Mouse (Mus musculus): ENCODE data around the gene Cntnap5a.
A peak's percentile ranks its signal among the peaks of the same experiment; 100 is the strongest.

Cntnap5a gene

GRCm38 (mm10) chr1:115684518-115685368 is at the start of gene Cntnap5a:
Gene Cntnap5a (plus strand): TSS chr1:115684756.
- DNase-seq (ENCODE audit: low read depth, low spot score) = peak; percentile 8

GRCm38 (mm10) chr1:115646921-115647320 is 37.6 kb upstream of the Cntnap5a start:
- no peak for DNase-seq (ENCODE audit: low read depth, low spot score)

GRCm38 (mm10) chr1:115658343-115659064 is 26.1 kb upstream of the Cntnap5a start:
- DNase-seq (ENCODE audit: low read depth, low spot score) = no peak

- DNase-seq (ENCODE audit: low read depth, low spot score) = no peak
Observed at GRCm38 (mm10) chr1:115686494-115686893, 1.9 kb downstream of the Cntnap5a start.

GRCm38 (mm10) chr1:115699798-115700197 is 15.2 kb downstream of the Cntnap5a start:
- DNase-seq (ENCODE audit: low read depth, low spot score) = no peak

DNA sequence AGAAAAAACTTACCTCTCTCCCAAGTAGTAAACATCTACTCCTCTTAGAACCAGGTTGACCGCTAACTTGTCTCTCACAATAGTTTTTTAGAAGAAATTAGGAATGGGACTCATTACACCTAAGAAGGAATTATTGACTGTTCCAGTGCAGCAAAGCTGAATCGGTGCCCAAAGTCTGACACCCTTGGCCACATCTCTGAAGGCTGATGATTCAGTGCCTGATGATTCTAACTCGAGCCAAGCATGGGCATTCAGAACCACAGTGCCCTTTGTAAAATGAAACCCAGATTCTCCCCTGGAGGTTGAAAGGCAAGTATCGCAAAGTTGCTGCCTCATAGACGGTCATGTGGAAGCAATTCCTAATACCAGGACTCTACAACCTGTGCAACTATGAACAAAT is 58.0 kb downstream of the Cntnap5a start:
- no peak for DNase-seq (ENCODE audit: low read depth, low spot score)

DNA sequence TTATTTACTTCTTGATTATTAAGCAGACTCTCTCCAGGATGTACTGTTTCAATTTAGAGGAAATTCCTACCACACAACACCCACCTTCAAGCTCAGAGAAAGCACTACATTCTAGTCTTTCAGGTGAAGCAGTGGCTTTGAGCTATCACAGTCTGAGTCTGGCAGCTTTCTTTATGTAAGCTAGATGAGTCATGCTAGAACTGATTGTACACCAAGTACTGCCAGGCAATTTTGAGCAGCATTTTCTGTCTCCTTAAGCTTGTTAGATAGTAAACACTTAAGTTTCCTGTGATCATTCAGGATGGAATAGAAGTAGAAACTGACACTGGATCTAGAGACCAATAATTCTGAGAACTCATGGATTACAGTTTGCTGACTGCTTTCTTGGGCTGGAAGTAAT is 61.0 kb downstream of the Cntnap5a start:
- DNase-seq (ENCODE audit: low read depth, low spot score) = no peak

- no peak for DNase-seq (ENCODE audit: low read depth, low spot score)
Observed at GRCm38 (mm10) chr1:115784737-115785136, 100.2 kb downstream of the Cntnap5a start.

DNA sequence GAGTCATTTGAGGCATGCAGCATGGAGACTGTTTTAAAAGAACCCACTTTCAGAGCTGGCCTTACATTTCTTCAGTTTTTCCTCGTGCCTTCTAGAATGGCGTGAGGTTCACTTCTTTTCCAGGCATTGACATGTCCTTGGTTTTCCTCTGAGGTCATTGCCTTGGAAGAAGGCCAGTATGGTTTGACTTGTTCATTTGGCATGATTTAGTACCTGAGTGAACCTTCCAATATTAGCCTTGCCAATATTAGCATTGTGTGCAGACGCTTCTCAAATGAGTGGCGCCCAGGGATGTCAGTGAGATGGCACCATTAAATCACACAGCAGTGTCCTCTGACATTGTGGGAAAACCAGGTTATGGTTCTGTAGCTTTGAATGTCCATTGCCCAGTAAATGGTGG is 158.0 kb downstream of the Cntnap5a start:
- no peak for DNase-seq (ENCODE audit: low read depth, low spot score)

DNA sequence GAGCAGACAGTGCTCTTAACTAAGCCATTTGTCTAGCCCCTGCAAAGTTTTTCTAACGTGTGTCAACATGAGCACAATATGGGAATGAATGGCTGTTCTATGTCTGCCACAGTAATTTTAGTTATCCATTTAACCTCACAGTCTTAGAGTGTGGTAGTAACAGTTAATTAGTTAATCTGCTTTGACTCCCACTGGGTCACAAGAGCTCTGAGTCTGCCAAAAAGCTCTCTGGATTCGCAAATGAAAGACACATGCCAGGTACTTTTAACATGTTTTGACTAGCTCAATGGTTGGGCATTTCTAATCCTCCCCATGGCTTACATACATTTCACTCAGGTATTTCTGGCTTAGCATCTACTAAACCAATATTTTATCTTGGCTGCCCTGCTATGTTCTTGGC is 163.0 kb downstream of the Cntnap5a start:
- DNase-seq (ENCODE audit: low read depth, low spot score) = no peak

- DNase-seq (ENCODE audit: low read depth, low spot score) = no peak
Observed at GRCm38 (mm10) chr1:115852206-115852605, 167.7 kb downstream of the Cntnap5a start.

GRCm38 (mm10) chr1:115918396-115918795 is 233.8 kb downstream of the Cntnap5a start:
- DNase-seq (ENCODE audit: low read depth, low spot score) = no peak

GRCm38 (mm10) chr1:115925953-115926665 is 241.6 kb downstream of the Cntnap5a start:
- DNase-seq (ENCODE audit: low read depth, low spot score) = no peak

DNA sequence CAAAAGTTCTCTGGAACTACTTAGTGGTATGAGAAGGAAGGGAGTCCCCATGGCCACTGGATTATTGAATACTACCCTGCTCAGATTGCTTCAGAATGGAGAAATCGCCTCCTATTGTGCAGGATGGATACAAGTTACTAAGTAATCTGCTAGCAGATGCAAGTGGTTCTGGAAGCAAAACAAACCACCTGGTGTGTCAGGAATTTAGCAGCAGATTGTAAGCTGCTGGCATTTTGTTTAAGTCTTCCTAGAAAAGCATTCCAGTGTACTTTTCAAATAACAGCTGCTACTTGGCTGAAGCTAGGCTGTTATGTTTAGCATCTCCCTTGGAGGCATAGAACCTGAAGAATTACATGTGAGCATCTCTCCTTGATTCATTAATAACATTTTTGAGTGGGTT is 247.5 kb downstream of the Cntnap5a start:
- no peak for DNase-seq (ENCODE audit: low read depth, low spot score)

DNA sequence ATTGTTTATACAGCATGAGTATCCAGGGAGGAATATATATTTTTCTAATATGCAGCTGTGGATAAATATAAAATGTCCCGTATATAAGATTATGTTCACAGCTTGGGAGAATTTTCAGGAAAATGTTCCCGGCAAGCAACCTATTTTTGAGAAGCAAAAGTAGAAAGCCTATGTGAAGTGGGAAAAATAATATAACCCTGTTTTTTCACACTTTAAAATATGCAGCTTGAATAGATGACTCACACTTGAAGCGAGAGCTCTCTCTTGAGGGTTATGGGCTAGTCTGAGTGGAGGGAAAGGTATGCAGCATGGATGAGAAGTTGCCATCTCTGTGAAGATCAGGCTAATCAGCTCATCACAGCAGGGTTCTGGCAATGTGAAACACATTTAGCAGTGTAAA is 261.3 kb downstream of the Cntnap5a start:
- DNase-seq (ENCODE audit: low read depth, low spot score) = no peak

- no peak for DNase-seq (ENCODE audit: low read depth, low spot score)
Observed at GRCm38 (mm10) chr1:115956528-115956927, 272.0 kb downstream of the Cntnap5a start.

DNA sequence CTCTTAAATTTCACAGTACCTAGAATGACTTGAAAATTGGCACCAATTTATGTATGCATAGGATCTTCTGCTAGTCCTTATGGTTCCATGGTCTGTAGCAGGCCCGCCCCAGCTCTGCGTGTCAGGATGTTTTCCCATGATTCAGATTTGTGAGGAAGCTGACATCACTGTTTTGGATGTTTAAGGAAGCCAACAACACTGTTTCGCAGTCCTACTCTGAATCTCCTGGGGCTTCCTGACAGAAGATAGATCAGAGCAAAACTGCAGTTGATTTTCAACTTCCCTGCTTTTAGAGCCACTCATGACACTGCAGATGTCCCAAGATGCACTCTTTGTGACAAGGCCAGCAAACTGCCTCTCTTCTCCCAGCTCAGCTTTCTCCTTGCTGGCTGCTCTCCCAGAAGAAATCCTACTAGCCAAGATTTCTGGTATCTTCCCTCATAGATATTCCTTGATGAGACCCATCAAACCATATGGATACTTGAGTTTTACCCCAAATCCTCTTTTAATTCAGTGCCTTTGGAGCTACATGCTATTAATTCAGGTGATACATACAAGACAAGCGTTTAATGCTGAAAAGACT is 280.5 kb downstream of the Cntnap5a start:
- no peak for DNase-seq (ENCODE audit: low read depth, low spot score)

DNA sequence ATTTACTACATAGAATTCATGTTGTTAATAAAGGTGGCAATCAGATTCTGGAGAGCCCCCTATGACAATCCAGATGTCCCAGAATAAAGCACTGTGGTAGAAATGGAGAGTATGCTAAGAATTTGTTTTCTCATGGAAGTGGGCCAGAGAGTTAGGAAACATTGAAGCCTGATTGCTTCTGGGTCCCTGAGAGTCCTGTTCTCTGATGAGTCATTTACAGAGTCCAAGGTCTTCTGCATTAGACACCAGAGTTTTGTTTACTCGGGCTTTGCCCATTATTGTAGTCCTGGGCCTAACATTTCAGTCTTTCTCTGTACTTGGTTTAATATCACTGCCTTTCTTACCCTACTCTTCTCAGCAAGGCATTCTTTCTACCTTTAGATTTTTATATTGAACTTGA is 305.6 kb downstream of the Cntnap5a start:
- no peak for DNase-seq (ENCODE audit: low read depth, low spot score)

DNA sequence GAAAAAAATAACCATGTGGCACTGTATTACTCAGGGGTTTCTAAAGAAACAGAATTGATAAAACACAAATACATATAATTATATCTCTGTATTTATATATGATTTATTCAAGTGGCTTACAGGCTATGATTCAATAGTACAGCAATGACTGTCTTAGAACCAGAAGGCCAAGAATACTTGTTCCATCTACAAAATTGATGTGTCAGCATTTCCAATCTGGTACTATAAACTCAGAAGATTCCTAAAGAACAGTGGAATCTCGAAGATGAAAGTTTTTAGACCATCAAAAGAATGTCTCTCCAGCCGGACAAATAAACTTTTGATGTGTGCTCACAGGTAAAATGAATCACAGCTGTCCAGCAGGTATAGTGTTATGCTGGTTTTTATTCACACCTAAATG is 331.2 kb downstream of the Cntnap5a start:
- DNase-seq (ENCODE audit: low read depth, low spot score) = no peak

DNA sequence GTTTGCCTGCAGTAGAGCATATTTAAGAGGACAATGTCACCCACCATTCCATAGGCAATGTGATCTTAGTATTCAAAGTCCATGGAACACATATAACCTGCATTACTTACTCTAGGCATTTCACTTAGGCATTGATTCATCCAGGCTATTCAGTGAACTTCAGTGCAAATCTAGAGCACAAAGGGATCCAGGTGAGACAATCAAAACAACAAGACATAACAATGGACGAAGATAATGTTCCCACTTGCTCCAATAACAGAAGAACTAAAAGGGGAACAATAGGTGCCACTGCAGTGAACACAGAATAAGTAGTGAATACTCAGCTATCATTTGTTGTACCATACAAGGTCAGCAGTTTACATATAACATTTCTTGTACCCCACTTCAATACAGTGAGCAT is 345.1 kb downstream of the Cntnap5a start:
- DNase-seq (ENCODE audit: low read depth, low spot score) = no peak

DNA sequence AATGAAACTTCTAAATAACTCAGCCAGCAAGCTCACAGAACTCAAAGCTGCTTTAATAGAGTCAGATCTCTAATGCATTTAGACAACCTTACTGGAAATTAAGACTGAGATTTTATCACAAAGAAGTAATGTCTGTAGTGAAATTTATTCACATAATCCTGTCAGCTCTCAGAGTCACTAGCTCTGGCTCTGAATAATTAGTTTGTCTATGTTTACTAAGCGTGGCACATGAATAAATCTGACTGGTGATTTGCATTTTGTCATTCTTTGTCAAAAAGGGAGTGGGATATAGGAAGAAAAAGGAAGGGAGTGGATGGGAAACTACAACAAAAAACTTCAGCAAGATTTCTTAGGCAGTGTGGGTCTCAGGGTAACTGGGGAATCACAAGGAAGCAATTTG is 351.3 kb downstream of the Cntnap5a start:
- DNase-seq (ENCODE audit: low read depth, low spot score) = no peak

DNA sequence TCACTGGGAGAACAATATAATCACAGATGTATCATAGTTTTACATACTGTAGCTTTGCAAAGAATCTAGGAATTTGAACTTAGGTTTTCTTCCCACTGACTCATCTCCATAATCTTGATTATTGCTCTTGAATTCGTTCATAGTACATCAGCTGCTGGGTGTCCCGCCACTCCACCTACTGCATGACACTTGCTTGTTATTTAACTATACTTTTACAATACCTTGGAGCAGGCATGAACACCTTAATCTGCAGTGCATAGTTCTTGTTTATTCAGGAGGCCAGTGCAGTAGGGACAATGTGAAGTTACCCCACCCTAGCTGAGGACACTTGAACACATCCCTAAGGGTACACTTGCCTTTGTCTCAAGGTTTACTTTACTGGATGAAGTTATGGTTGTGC is 352.3 kb downstream of the Cntnap5a start:
- DNase-seq (ENCODE audit: low read depth, low spot score) = no peak

Data from retina, postnatal 7 days (tissue).